9 mouse cellular contexts compared by ENCODE assay signal in genomic region chr2:29624091-29624608, GRCm38 (mm10). TPM values are rescaled to one million over a fixed set of nuclear protein-coding genes. Genes with fewer than 3 reads are reported as not detected.
A peak's percentile ranks its signal among the peaks of the same experiment; 100 is the strongest.
DNase-seq lines count a peak whose midpoint lies in the region; ATAC-seq and TF ChIP-seq lines count a peak whose summit lies in the region.
"Had no signal": no experiment of that assay in that cellular context is flagged by ENCODE, and none has a peak within 500 bp of the region (broad histone marks: within the 10 kb centered on the region; RNA-seq: fewer than 3 reads in every experiment).

No protein-coding gene starts in this region.

- H3K27me3 ChIP-seq in thymus, adult 2 months (ENCODE audit: control insufficient read depth, insufficient read depth, low read length) = no peaks in the 10 kb centered on the region
- H3K27me3 ChIP-seq in liver, embryonic 16.5 days (ENCODE audit: control insufficient read depth, insufficient read depth, low read depth, low read length) = no peaks in the 10 kb centered on the region
- no peaks in the 10 kb centered on the region for H3K27me3 ChIP-seq in stomach, embryonic 16.5 days (ENCODE audit: control insufficient read depth, insufficient read depth, low read length)

- no peaks in the 10 kb centered on the region for H3K36me3 ChIP-seq in thymus, adult 2 months (ENCODE audit: control insufficient read depth, insufficient read depth, low read length)
- H3K36me3 ChIP-seq in liver, embryonic 16.5 days (ENCODE audit: control insufficient read depth, insufficient read depth) = no peaks in the 10 kb centered on the region
- no peaks in the 10 kb centered on the region for H3K36me3 ChIP-seq in stomach, embryonic 16.5 days (ENCODE audit: control insufficient read depth, insufficient read depth, low read length)

- no peak overlapping the region for H3K9ac ChIP-seq in liver, embryonic 16.5 days (ENCODE audit: low read depth, low read length)
- no peak overlapping the region for H3K9ac ChIP-seq in stomach, embryonic 16.5 days (ENCODE audit: low read length)
- H3K9ac ChIP-seq: lung, embryonic 14.5 days had no signal

- H3K4me3 ChIP-seq in thymus, adult 2 months (ENCODE audit: control insufficient read depth, insufficient read depth, low read length) = no peak overlapping the region
- H3K4me3 ChIP-seq in brown adipose tissue, adult 24 weeks (ENCODE audit: insufficient read depth, low read depth, low read length) = no peak overlapping the region
- H3K4me3 ChIP-seq in liver, embryonic 16.5 days (ENCODE audit: low read depth, low read length) = no peak overlapping the region
- no peak overlapping the region for H3K4me3 ChIP-seq in stomach, embryonic 16.5 days (replicated peaks; ENCODE audit: low read length)

- TF ChIP-seq CTCF in thymus, adult 2 months (IDR thresholded peaks at IDR 0.05; ENCODE audit: borderline replicate concordance, control insufficient read depth, extremely low read depth, insufficient read depth, low read length, poor library complexity) = no peak

- H3K4me2 ChIP-seq in liver, embryonic 16.5 days (ENCODE audit: low read depth, low read length) = peak overlapping the region; percentile 47; the same call in 1 of the 2 replicates
- H3K4me2 ChIP-seq in stomach, embryonic 16.5 days (ENCODE audit: low read depth, low read length) = no peak overlapping the region
- H3K4me2 ChIP-seq: lung, embryonic 14.5 days had no signal

- TF ChIP-seq POLR2A in thymus, adult 2 months (IDR thresholded peaks at IDR 0.05; ENCODE audit: control insufficient read depth, extremely low read depth, insufficient read depth, low read length, poor library complexity) = no peak

- 24% methylated on average over 4 of the region's 4 CpGs for WGBS in thymus, adult 2 months
- 21% methylated on average over 4 of the region's 4 CpGs for WGBS in liver, embryonic 16.5 days (ENCODE audit: insufficient replicate concordance)
- WGBS in stomach, embryonic 16.5 days = 71% methylated on average over 4 of the region's 4 CpGs

- DNase-seq in thymus, adult 2 months = no peak
- no peak for DNase-seq in thymus, postnatal 0 days (ENCODE audit: low spot score)
- no peak for DNase-seq in frontal cortex, postnatal 36 days (ENCODE audit: low spot score in 2 of 2)
- DNase-seq: cerebellum, postnatal 10 days; lung, embryonic 14.5 days had no signal

- peak overlapping the region; percentile 91 for H3K27ac ChIP-seq in thymus, adult 2 months (ENCODE audit: control insufficient read depth, insufficient read depth, low read length)
- H3K27ac ChIP-seq in brown adipose tissue, adult 24 weeks (replicated peaks; ENCODE audit: low read depth, low read length) = peak overlapping the region; percentile 13
- peak overlapping the region; percentile 84 for H3K27ac ChIP-seq in liver, embryonic 16.5 days (ENCODE audit: low read length)
- peak overlapping the region; percentile 82 for H3K27ac ChIP-seq in stomach, embryonic 16.5 days (ENCODE audit: low read length)

- peak; percentile 2; the same call in 1 of the 2 replicates for ATAC-seq in liver, embryonic 16.5 days (ENCODE audit: low read depth)
- no peak for ATAC-seq in stomach, embryonic 16.5 days (ENCODE audit: insufficient read depth, low FRiP score)
- ATAC-seq in frontal cortex, adult (ENCODE audit: low TSS enrichment) = no peak

- H3K9me3 ChIP-seq in liver, embryonic 16.5 days (replicated peaks; ENCODE audit: control insufficient read depth, low read length) = no peaks in the 10 kb centered on the region
- no peaks in the 10 kb centered on the region for H3K9me3 ChIP-seq in stomach, embryonic 16.5 days (replicated peaks; ENCODE audit: control insufficient read depth, low read length)

- H3K4me1 ChIP-seq in thymus, adult 2 months (replicated peaks; ENCODE audit: control insufficient read depth, insufficient read depth, low read length) = peaks cover 78% of the 10 kb centered on the region
- peaks cover 60% of the 10 kb centered on the region for H3K4me1 ChIP-seq in brown adipose tissue, adult 24 weeks (ENCODE audit: control insufficient read depth, insufficient read depth, insufficient read length, low read length)
- H3K4me1 ChIP-seq in liver, embryonic 16.5 days (ENCODE audit: control insufficient read depth, low read depth, low read length) = peaks cover 64% of the 10 kb centered on the region
- H3K4me1 ChIP-seq in stomach, embryonic 16.5 days (ENCODE audit: control insufficient read depth, insufficient read depth, low read length) = peaks cover 58% of the 10 kb centered on the region

RNA-seq across cellular contexts. Expression of gene Rapgef1, which starts 4.6 kb away (rescaled TPM):
- 132 and 143 TPM in 2 replicates for polyA plus RNA-seq in thymus, adult 2 months (2012; rRNA removed)
- 16.0 and 19.1 TPM in 2 replicates for polyA plus RNA-seq in thymus, postnatal 0 days (2015; fragmentation: Nextera tagmentation; extraction: Ambion mirVana)
- polyA plus RNA-seq in brown adipose tissue, adult 24 weeks (2012; ENCODE audit: insufficient read depth, insufficient read length, missing spikeins) = 19.1 and 24.3 TPM in 2 replicates
- 4.2 and 4.7 TPM in 2 replicates for polyA plus RNA-seq in liver, embryonic 16.5 days (2015; fragmentation: Nextera tagmentation; extraction: Ambion mirVana)
- 10.7 and 11.2 TPM in 2 replicates for polyA plus RNA-seq in stomach, embryonic 16.5 days (2015; fragmentation: Nextera tagmentation; extraction: Ambion mirVana)

Comparison
In these comparisons a context has a peak if more than half of its experiments do, and no peak if none do; other contexts are left out.
1. H3K27ac ChIP-seq: peak in every context shown above with its lines; median percentile 91 in thymus, adult 2 months; 84 in liver, embryonic 16.5 days; 82 in stomach, embryonic 16.5 days; 13 in brown adipose tissue, adult 24 weeks.